Mouse (Mus musculus) lung, adult 2 months (tissue): ENCODE data around the gene Baiap2.

Source experiments
- CTCF ChIP-seq: fragments of 200-500 bp; IDR thresholded peaks from 2 replicates; pipeline ENCODE4 v1.5.1; 2011; ENCODE audit warnings: mild to moderate bottlenecking, low read length, control low read depth; ENCODE audit not compliant: insufficient read depth
- POLR2A ChIP-seq: fragments of 200-500 bp; IDR thresholded peaks from 2 replicates; pipeline ENCODE4 v1.6.1; 2011; ENCODE audit warnings: low read depth, mild to moderate bottlenecking, control low read depth, low read length, borderline replicate concordance; ENCODE audit errors: extremely low read depth

DNA sequence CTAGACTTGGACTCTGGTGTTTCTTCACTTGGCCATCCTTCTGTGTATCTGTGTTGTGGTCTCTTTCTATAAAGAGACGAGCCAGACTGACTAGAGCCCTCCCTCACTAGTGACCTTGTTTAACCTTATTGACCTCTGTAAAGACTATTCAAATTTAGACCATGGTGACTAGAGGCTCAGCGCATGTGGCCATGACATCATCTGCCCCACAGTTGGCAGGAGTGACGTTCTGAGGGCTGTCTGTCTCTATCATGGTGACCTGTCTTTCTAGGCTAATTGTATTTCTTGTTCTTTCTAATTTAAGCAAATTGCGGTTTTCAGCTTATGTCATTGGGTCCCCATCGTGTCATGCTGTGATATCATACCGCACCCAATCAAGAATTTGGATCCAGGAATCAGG is 8.8 kb downstream of the Baiap2 start:
- TF ChIP-seq POLR2A (no peak), CTCF (no peak)
